Mouse (Mus musculus): ENCODE measurements at regions not wholly inside any gene's neighbourhood (a gene's known extent, or its start where the extent isn't known, plus 50 kb on each side); places are given as distances from the start of the nearest gene placed in this dataset.

- peak; percentile 22 for DNase-seq (ENCODE audit: low read depth)
Measured at GRCm38 (mm10) chr13:4662336-4663101, 53.5 kb upstream of the Akr1e1 start.
